Mouse (Mus musculus) cerebellum, adult 9-11 months (tissue): Measurements from ENCODE around the gene Erbin.

ENCODE experiments used
- DNase-seq: peaks from one replicate; pipeline ENCODE4 v3.0.0; 2022

Gene Erbin

DNA sequence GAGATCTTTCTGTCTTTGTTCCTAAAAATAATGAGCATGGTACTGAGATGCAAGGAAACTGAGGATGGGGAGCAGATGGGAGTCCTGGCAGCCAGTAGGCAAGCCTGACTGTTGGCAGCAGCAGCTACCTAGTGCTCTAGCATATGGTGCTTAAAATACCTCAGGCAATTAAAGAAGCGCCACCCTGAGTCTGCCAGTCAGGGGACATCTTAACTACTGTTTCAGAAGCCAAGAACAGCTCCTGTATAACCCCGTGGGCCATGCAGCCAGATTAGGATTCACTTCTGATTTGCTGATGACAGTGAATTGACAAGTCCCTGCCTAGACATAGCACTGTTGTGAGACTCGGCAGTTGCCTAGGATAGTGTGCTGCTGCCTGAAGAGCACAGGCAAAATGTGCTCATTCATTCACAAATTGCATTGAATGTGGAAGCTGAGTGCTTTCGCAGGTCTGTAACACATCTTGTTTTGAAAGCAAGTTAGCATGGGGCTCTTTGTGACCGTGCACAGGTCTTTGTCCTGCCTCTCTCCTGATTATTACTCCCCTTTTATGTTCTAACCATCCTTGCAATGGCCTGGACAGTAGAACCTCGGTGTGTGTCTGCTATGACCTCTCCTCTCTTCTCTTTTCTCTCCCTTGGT is 114.0 kb downstream of the Erbin start:
- peak; percentile 84 for DNase-seq

DNA sequence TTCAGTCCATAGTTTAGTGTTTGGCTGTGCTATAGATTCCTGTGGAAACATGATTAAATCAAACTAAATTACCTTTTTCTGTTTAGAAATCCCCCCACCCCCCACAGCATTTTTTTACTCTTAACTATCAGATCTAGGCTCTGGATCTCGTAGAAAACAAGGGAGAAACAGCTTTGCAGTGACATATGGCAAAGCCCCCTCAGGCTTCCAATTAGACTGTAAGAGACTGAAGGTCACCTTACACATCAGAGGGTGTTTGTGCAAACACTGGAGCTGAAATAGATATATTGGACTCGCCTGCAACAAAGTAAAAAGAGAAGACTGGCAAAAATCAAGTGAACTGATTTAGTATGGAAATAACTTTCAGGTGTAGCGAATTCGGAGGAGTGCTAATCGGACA is 116.6 kb downstream of the Erbin start:
- no peak for DNase-seq

DNA sequence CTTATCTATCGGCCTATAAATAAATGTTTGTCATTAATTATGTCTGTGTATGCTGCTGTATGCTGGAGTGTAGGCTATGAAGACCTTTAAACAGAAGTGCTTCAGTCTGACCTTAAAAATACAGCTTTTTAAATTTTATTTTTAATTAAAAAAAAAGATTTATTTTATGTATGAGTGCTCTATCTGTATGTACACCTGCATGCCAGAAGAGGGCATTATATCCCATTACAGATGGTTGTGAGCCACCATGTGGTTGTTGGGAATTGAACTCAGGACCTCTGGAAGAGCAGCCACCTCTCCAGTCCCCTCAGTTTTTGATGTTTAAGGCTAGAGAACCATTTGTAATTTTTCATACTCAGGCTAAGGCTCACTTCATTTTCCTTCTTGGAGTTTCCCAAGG is 119.3 kb downstream of the Erbin start:
- no peak for DNase-seq

DNA sequence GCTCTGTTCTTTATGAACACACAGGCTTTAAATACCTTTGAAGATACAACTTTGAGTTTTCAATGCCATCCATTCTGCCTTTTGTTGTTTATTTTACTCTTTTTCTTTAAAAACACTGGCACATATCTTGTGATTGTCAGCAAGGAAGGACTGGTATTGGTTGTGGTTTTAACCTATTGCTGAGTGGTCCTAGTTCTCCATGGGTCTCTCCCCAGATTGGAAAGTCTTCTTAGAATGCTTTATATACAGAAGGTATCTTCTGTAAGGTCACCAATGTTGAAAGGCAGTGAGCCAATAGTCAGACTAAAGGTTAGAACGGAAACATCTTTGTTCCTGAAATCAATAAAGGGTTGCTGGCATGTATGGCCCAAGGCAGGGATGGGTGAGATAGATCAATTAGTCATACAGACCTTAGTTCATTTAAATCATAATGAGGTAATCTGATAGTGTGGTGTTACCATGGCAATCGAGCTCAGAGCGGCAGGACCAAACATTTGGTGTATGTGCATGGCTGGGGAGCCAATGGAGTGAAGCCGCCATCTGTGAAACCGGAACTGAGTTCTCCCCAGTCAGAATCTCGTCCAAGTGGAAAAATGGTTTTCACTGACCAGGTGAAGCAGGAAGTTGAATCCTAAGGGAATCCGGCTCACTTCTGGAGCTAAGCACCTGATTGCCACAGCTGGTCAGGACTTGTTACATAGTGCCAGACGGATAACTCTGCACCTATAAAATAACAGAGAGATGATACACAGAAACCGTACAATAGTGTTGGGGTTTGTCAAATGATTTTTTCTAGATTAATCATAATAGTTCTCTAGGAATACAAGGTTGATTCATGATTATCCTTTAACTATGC is 125.4 kb downstream of the Erbin start:
- DNase-seq: no peak

DNA sequence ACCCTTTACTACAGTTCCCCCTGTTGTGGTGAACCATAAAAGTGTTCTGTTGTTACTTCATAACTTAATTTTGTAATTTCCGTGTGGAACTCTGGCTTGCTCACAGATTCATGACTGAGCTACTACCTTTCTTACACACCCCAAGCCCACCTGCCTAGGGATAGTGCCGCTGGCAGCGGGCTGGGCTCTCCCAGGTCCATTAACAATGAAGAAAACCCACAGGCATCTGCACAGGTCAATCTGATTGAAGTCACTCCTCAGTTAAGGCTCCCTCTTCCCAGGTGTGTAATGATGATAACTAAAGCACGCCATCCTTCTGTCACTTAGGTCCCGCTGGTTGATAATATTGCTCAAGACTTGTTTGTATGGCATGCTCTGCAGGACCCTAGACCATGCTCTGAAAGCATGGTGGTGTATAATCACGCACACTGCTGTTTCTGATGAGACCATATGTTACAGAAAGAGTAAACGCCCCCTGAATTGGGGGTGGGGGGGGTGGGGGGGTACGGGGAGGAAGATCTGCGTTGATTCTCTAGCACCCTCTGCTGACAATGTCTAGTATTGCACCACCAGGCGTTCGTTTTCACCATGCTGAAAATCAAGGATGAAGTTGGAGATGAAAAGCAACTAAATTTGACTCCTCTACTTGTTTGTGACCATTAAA is 140.3 kb downstream of the Erbin start:
- no peak for DNase-seq

DNA sequence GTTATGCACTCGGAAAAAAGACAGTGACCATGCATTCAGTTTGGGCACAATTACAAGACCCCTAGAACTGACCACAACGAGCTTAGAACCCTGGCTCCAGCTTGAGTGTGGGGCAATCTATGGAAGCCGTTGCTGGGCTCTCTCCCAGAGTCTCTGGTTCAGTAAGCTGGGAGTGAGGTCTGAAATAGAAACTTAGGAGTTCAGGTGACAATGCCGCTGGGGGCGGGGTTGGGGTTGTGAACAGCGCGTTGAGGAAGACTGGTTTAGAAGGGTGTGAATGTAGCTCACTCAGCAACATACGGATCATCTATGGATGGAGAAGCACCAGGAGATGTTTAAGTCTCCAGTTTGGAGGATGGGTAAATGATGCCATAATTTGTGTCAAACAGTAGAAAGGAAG is 143.2 kb downstream of the Erbin start:
- DNase-seq: no peak

DNA sequence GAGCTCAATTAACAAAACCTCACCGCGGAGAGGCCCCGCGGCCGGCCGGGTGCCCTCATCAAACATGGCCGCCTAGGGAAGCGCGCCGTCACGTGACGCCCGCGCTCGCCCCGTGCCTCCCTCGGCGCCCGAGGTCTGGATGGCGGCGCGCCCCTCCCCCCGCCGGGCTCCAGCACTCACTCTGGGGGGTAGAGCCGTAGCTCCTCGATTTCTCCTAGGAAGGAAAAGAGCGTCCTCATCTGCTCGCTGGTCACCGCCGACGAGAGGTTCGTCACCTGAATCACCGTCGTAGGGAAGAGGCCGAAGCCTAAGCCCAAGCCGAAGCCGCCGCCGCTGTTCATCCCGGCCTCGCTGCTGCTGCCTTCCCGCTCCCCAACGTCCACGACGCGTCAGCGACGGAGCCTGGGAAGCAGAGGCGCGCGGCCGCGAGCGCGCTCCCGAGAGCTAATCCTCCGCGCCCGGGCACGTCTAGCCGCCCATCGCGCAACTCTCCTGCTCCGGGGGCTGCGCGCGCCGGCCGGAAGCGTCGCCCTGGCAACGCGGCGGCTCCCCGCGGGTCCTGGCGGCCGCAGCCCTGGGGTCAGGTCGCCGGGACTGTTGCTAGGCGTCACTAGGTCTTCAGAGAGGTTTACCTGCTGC is 146.1 kb downstream of the Erbin start, which contains the start of gene Srek1:
Gene Srek1, minus strand, starts transcription at position 490 of the 639 bp plus-strand sequence.
- peak; percentile 95 for DNase-seq

DNA sequence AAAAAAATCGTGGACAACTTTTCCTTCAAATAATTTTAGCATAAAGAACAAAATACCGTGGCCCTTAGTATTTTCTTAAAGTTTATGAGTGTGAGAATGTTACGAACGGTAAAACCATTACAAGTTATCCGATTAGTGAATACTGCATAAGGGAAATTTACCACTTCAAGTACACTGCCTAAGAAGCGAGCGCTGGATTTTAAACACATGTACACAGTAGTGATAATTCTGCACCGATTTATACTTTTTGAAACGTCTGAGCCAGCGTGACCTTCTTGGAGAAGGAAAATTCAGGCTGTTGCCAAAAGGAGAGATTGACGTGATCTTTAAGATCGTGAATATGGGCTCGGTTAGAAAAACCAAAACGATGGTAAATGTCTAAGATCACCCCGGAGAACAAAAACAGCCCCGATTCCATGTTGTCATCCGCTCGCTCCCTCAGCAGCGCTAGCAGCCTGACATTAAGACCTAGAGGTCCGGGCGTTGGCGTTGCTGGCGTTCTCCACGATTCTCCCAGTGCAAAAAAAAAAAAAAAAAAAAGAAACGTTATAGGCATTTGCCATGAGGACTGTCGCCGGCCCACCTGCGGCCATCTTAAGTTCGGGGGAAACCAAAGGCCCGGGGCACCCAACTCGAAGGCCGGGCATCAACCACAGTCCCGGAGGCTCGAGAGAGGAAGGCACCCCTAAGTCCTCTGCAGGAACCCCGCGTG is 146.8 kb downstream of the Erbin start:
- DNase-seq: no peak

DNA sequence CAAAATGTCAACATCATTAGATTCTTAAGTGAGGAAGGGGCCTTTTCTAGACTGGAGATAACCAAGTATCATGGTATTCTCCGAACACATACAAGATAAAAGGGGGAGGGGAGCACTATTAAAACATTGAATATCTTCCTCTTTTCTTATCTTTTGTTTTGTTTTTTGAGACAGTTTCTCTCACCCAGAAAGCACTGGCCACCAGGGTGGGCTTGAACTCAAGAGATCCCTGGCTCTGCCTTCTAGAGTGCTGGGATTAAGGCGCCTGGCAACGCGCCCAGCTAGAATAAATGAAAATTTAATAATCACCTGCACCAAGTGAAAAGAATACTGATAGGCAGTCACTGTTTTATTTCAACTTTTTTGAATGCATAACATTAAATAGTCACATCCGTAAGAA is 147.4 kb downstream of the Erbin start:
- DNase-seq: peak; percentile 36

GRCm38 (mm10) chr13:103770821-103771220 is 149.5 kb downstream of the Erbin start:
- no peak for DNase-seq
